Mouse (Mus musculus) C2C12 (cell line): Measurements from ENCODE around the gene Dynlrb2.

Experiments used
- CTCF ChIP-seq: IDR thresholded peaks from one replicate; pipeline ENCODE4 v1.5.1; 2011; ENCODE audit not compliant: control insufficient read depth, insufficient read depth, insufficient read length
- MYOD1 ChIP-seq: IDR thresholded peaks from one replicate; pipeline ENCODE4 v1.6.1; 2011; ENCODE audit warnings: low read depth; ENCODE audit not compliant: control insufficient read depth, insufficient read length
- USF1 ChIP-seq: IDR thresholded peaks from one replicate; pipeline ENCODE4 v1.6.1; 2011; ENCODE audit warnings: low read depth, mild to moderate bottlenecking, control low read depth, moderate library complexity

- TF ChIP-seq CTCF, result no peak
- TF ChIP-seq MYOD1, result no peak
- no peak for TF ChIP-seq USF1
Measured at GRCm38 (mm10) chr8:116521208-116521607, 16.4 kb downstream of the Dynlrb2 start.
